Mouse (Mus musculus): ENCODE results near the gene Frmd6. TPM values are rescaled to one million over a fixed set of nuclear protein-coding genes. Genes with fewer than 3 reads are reported as not detected.

Gene Frmd6
- polyA plus RNA-seq, 1 experiment: 11.7 TPM

DNA sequence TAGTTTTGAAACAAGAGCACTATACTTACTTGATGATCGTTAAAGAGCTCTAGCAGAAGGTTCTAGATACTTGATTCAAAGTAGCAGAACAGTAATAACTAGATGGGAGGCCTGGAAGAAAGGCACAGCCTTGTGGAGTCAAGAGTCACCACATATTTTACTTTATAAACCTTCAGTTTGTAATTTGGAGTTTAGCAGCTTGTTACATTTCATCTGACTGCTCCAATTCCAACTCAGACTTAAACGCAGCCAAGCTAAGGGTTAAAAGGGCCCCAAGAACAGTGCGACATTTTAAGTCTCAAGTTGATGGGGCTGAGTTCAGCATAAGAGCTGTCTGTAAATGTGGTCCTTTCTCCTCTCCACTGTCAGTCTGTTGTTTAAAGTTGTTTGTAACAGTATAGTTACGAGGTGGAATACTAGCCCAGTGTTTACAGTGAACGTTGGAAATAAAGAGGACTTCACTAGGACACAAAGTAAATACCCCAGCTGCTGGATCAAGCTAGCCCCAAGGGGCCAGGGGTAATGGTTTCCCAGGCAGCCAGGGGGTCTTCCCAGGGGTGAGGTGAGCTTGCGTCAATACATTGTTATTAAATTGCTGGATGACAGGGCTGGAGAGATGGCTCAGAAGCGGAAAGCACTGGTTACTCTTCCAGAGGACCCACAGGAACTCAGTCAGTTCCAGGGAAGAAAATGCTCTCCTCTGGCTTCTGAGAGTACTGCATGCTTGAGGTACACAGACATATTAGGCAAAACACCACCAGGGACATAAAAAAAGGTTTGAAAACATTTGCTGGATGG lies 43.1 kb downstream of the Frmd6 start:
- Histone ChIP-seq H3K27me3 (ENCODE audit: control insufficient read depth, insufficient read depth, insufficient read length) (no peaks in the 10 kb centered on the region), H3K36me3 (ENCODE audit: control insufficient read depth, insufficient read depth) (peaks cover 20% of the 10 kb centered on the region), H3K4me3 (no peak overlapping the region), H3K79me2 (ENCODE audit: control insufficient read depth, insufficient read depth) (peaks cover 39% of the 10 kb centered on the region), H3ac (ENCODE audit: control insufficient read depth, insufficient read length) (no peak overlapping the region), H3K4me2 (ENCODE audit: low read depth) (no peak overlapping the region)
- TF ChIP-seq REST (IDR thresholded peaks at IDR 0.05; ENCODE audit: insufficient read depth, insufficient read length) (no peak), E2F4 (IDR thresholded peaks at IDR 0.05; ENCODE audit: insufficient read depth) (no peak), MYOD1 (IDR thresholded peaks at IDR 0.05; ENCODE audit: control insufficient read depth in 1 of 3, insufficient read length in 2 of 3, low read depth in 2 of 3) (no peak), MYOG (IDR thresholded peaks at IDR 0.05; ENCODE audit: control insufficient read depth in 1 of 3, insufficient read depth in 1 of 3, insufficient read length in 2 of 3, low read depth in 2 of 3) (no peak), TCF3 (IDR thresholded peaks at IDR 0.05; ENCODE audit: insufficient read length, low read depth) (no peak), MAX (IDR thresholded peaks at IDR 0.05; ENCODE audit: low read depth) (no peak), TCF12 (IDR thresholded peaks at IDR 0.05; ENCODE audit: insufficient read depth, poor library complexity, severe bottlenecking) (no peak), POLR2AphosphoS2 (IDR thresholded peaks at IDR 0.05; ENCODE audit: insufficient read length, low read depth) (no peak), CEBPB (IDR thresholded peaks at IDR 0.05; ENCODE audit: insufficient read depth, poor library complexity, severe bottlenecking) (no peak)

DNA sequence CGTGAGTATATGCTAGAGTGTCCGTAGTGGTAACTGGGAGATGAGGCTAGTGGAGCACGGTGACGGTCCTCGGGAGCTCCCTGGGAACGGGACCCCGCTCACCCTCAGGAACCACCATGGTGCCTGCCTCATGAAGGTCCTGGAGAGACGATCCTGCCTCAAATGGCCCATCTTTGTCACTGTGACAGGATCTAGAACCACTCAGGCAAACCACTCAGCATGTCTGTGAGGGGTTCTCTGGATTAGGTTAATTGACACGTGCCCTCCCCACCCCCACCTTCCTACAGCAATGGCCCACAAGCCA lies 43.6 kb downstream of the Frmd6 start:
- TF ChIP-seq TCF12 (IDR thresholded peaks at IDR 0.05; ENCODE audit: insufficient read depth, poor library complexity, severe bottlenecking): no peak
- Histone ChIP-seq H3K79me2 (ENCODE audit: control insufficient read depth, insufficient read depth) (peaks cover 34% of the 10 kb centered on the region), H3K4me2 (ENCODE audit: low read depth) (no peak overlapping the region), H3K36me3 (ENCODE audit: control insufficient read depth, insufficient read depth) (peaks cover 17% of the 10 kb centered on the region), H3ac (ENCODE audit: control insufficient read depth, insufficient read length) (no peak overlapping the region), H3K4me3 (no peak overlapping the region), H3K27me3 (ENCODE audit: control insufficient read depth, insufficient read depth, insufficient read length) (no peaks in the 10 kb centered on the region)

DNA sequence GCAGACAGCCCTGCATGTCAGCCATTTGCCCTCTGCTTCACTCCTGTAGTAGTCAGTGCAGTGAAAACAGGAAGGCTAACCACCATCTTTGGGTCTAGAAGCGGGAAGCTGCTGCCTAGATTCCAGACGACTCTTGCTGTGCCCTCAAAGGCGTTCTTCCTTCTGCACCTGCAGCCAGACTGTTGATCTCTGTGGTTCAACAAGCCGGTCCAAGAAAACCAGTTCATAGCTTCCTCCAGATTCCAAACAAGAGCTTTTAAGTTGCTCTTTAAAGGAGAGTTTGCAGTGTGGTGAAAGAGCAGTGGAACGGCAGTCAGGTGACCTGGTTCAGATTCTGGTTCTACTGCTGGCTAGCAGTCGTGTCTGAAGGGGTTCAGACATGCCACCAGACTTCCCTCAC lies 48.2 kb downstream of the Frmd6 start:
- Histone ChIP-seq H3K4me3 (no peak overlapping the region), H3K4me2 (ENCODE audit: low read depth) (no peak overlapping the region), H3K27me3 (ENCODE audit: control insufficient read depth, insufficient read depth, insufficient read length) (no peaks in the 10 kb centered on the region), H3ac (ENCODE audit: control insufficient read depth, insufficient read length) (no peak overlapping the region), H3K79me2 (ENCODE audit: control insufficient read depth, insufficient read depth) (peaks cover 19% of the 10 kb centered on the region), H3K36me3 (ENCODE audit: control insufficient read depth, insufficient read depth) (no peaks in the 10 kb centered on the region)
- no peak for TF ChIP-seq MYOG (IDR thresholded peaks at IDR 0.05; ENCODE audit: control insufficient read depth in 1 of 3, insufficient read depth in 1 of 3, insufficient read length in 2 of 3, low read depth in 2 of 3)
- no peak for TF ChIP-seq SRF (IDR thresholded peaks at IDR 0.05; ENCODE audit: control insufficient read depth, insufficient read length, low read depth)
- TF ChIP-seq TCF3 (IDR thresholded peaks at IDR 0.05; ENCODE audit: insufficient read length, low read depth): no peak
- no peak for TF ChIP-seq POLR2AphosphoS2 (IDR thresholded peaks at IDR 0.05; ENCODE audit: insufficient read length, low read depth)
- TF ChIP-seq TCF12 (IDR thresholded peaks at IDR 0.05; ENCODE audit: insufficient read depth, poor library complexity, severe bottlenecking): no peak
- no peak for TF ChIP-seq MYOD1 (IDR thresholded peaks at IDR 0.05; ENCODE audit: control insufficient read depth in 1 of 3, insufficient read length in 2 of 3, low read depth in 2 of 3)
- TF ChIP-seq USF1 (IDR thresholded peaks at IDR 0.05; ENCODE audit: low read depth): no peak
- no peak for TF ChIP-seq CEBPB (IDR thresholded peaks at IDR 0.05; ENCODE audit: insufficient read depth, poor library complexity, severe bottlenecking)
- TF ChIP-seq POLR2A (IDR thresholded peaks at IDR 0.05; ENCODE audit: insufficient read length, low read depth): no peak
- no peak for TF ChIP-seq E2F4 (IDR thresholded peaks at IDR 0.05; ENCODE audit: insufficient read depth)
- no peak for TF ChIP-seq REST (IDR thresholded peaks at IDR 0.05; ENCODE audit: insufficient read depth, insufficient read length)

DNA sequence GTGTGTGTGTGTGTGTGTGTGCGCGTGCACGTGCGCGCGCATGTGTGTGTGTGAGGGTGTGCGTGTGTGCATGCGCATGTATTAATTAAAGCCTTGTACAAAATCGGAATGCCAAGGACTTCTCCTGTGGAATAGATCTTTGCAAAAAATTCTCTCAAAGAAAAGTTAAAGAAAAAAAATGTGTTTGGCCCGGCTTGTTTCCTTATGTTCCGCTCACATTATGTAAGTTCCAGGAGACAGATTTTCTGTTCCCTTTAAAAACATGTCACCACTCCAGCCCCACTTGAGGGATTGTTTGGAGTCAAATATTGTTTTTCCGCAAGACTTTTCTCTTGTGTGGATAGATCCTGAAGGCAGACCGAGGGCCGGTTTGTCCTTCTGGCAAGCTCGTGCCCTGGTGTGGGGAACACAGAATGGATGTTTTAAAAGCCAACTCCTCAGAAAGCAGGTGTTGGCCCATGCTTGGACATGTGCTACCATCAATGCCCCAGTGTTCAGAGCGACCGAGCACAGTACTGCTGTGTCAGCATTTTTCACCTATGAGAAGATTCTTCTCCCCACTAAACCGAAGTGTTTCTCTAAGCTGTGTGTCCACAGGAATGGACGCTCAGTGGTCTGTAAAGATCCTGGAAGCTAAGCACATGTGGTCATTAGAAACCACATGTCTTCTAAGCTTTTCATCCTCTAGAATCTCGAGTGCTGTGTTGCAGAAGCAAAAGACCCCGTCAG lies 51.1 kb downstream of the Frmd6 start:
- TF ChIP-seq USF1 (IDR thresholded peaks at IDR 0.05; ENCODE audit: low read depth): no peak
- no peak for TF ChIP-seq MYOG (IDR thresholded peaks at IDR 0.05; ENCODE audit: control insufficient read depth in 1 of 3, insufficient read depth in 1 of 3, insufficient read length in 2 of 3, low read depth in 2 of 3)
- TF ChIP-seq POLR2AphosphoS2 (IDR thresholded peaks at IDR 0.05; ENCODE audit: insufficient read length, low read depth): no peak
- TF ChIP-seq CEBPB (IDR thresholded peaks at IDR 0.05; ENCODE audit: insufficient read depth, poor library complexity, severe bottlenecking): no peak
- TF ChIP-seq E2F4 (IDR thresholded peaks at IDR 0.05; ENCODE audit: insufficient read depth): no peak
- TF ChIP-seq TCF3 (IDR thresholded peaks at IDR 0.05; ENCODE audit: insufficient read length, low read depth): no peak
- Histone ChIP-seq H3K4me2 (ENCODE audit: low read depth) (no peak overlapping the region), H3K79me2 (ENCODE audit: control insufficient read depth, insufficient read depth) (peaks cover 5% of the 10 kb centered on the region), H3K4me3 (no peak overlapping the region), H3K27me3 (ENCODE audit: control insufficient read depth, insufficient read depth, insufficient read length) (no peaks in the 10 kb centered on the region), H3K36me3 (ENCODE audit: control insufficient read depth, insufficient read depth) (peaks cover 13% of the 10 kb centered on the region), H3ac (ENCODE audit: control insufficient read depth, insufficient read length) (no peak overlapping the region)
